Mouse (Mus musculus): ENCODE measurements at regions not wholly inside any gene's neighbourhood (a gene's known extent, or its start where the extent isn't known, plus 50 kb on each side); places are given as distances from the start of the nearest gene placed in this dataset.
"Not testable (repeated sequence)": the region's sequence is repeated elsewhere in the genome, so short reads cannot be mapped to it uniquely, and the experiment has no call there.

GRCm38 (mm10) chr14:110934816-110935215 is 179.9 kb upstream of the Slitrk6 start:
- Histone ChIP-seq H3K9me3 (ENCODE audit: control insufficient read depth, low read length) (no peaks in the 10 kb centered on the region), H3K9ac (ENCODE audit: low read depth, low read length) (no peak overlapping the region), H3K27ac (ENCODE audit: low read depth, low read length) (no peak overlapping the region), H3K4me3 (ENCODE audit: low read depth, low read length) (no peak overlapping the region), H3K4me1 (replicated peaks; ENCODE audit: control insufficient read depth, insufficient read depth, low read length) (no peaks in the 10 kb centered on the region), H3K36me3 (ENCODE audit: control insufficient read depth, insufficient read depth, low read length) (no peaks in the 10 kb centered on the region), H3K4me2 (replicated peaks; ENCODE audit: low read depth, low read length) (no peak overlapping the region), H3K27me3 (ENCODE audit: control insufficient read depth, insufficient read depth, low read length) (no peaks in the 10 kb centered on the region)
- 89% methylated on average over 3 of the region's 3 CpGs for WGBS
- DNase-seq (ENCODE audit: low spot score) (no peak), ATAC-seq (ENCODE audit: low FRiP score) (no peak)

GRCm38 (mm10) chr14:110921989-110922388 is 167.0 kb upstream of the Slitrk6 start:
- Histone ChIP-seq H3K4me3 (ENCODE audit: low read depth, low read length) (no peak overlapping the region), H3K9me3 (ENCODE audit: control insufficient read depth, low read length) (no peaks in the 10 kb centered on the region), H3K27me3 (ENCODE audit: control insufficient read depth, insufficient read depth, low read length) (no peaks in the 10 kb centered on the region), H3K4me2 (replicated peaks; ENCODE audit: low read depth, low read length) (no peak overlapping the region), H3K9ac (ENCODE audit: low read depth, low read length) (no peak overlapping the region), H3K27ac (ENCODE audit: low read depth, low read length) (no peak overlapping the region), H3K4me1 (replicated peaks; ENCODE audit: control insufficient read depth, insufficient read depth, low read length) (no peaks in the 10 kb centered on the region), H3K36me3 (ENCODE audit: control insufficient read depth, insufficient read depth, low read length) (no peaks in the 10 kb centered on the region)
- ATAC-seq (ENCODE audit: low FRiP score) (no peak), DNase-seq (ENCODE audit: low spot score) (no peak)

GRCm38 (mm10) chr14:110913341-110913740 is 158.4 kb upstream of the Slitrk6 start:
- Histone ChIP-seq H3K27me3 (ENCODE audit: control insufficient read depth, insufficient read depth, low read length) (no peaks in the 10 kb centered on the region), H3K4me2 (replicated peaks; ENCODE audit: low read depth, low read length) (no peak overlapping the region), H3K9me3 (ENCODE audit: control insufficient read depth, low read length) (no peaks in the 10 kb centered on the region), H3K9ac (ENCODE audit: low read depth, low read length) (no peak overlapping the region), H3K4me3 (ENCODE audit: low read depth, low read length) (no peak overlapping the region), H3K4me1 (replicated peaks; ENCODE audit: control insufficient read depth, insufficient read depth, low read length) (no peaks in the 10 kb centered on the region), H3K27ac (ENCODE audit: low read depth, low read length) (no peak overlapping the region), H3K36me3 (ENCODE audit: control insufficient read depth, insufficient read depth, low read length) (no peaks in the 10 kb centered on the region)
- ATAC-seq (ENCODE audit: low FRiP score) (peak; percentile 58), DNase-seq (ENCODE audit: low spot score) (peak; percentile 3)
- WGBS: 63% methylated on average over 2 of the region's 2 CpGs

- Histone ChIP-seq H3K36me3 (ENCODE audit: control insufficient read depth, insufficient read depth, low read length) (no peaks in the 10 kb centered on the region), H3K9ac (ENCODE audit: low read depth, low read length) (no peak overlapping the region), H3K4me2 (replicated peaks; ENCODE audit: low read depth, low read length) (no peak overlapping the region), H3K9me3 (ENCODE audit: control insufficient read depth, low read length) (no peaks in the 10 kb centered on the region), H3K27me3 (ENCODE audit: control insufficient read depth, insufficient read depth, low read length) (no peaks in the 10 kb centered on the region), H3K4me3 (ENCODE audit: low read depth, low read length) (no peak overlapping the region), H3K27ac (ENCODE audit: low read depth, low read length) (no peak overlapping the region), H3K4me1 (replicated peaks; ENCODE audit: control insufficient read depth, insufficient read depth, low read length) (no peaks in the 10 kb centered on the region)
- WGBS: 98% methylated on average over 1 of the region's 1 CpGs
- DNase-seq (ENCODE audit: low spot score) (no peak), ATAC-seq (ENCODE audit: low FRiP score) (no peak)
Observed at GRCm38 (mm10) chr14:110892865-110893264, 137.9 kb upstream of the Slitrk6 start.

- Histone ChIP-seq H3K9ac (ENCODE audit: low read depth, low read length) (no peak overlapping the region), H3K4me2 (replicated peaks; ENCODE audit: low read depth, low read length) (no peak overlapping the region), H3K36me3 (ENCODE audit: control insufficient read depth, insufficient read depth, low read length) (no peaks in the 10 kb centered on the region), H3K4me3 (ENCODE audit: low read depth, low read length) (no peak overlapping the region), H3K27me3 (ENCODE audit: control insufficient read depth, insufficient read depth, low read length) (no peaks in the 10 kb centered on the region), H3K4me1 (replicated peaks; ENCODE audit: control insufficient read depth, insufficient read depth, low read length) (no peaks in the 10 kb centered on the region), H3K27ac (ENCODE audit: low read depth, low read length) (no peak overlapping the region), H3K9me3 (ENCODE audit: control insufficient read depth, low read length) (no peaks in the 10 kb centered on the region)
- DNase-seq (ENCODE audit: low spot score) (no peak), ATAC-seq (ENCODE audit: low FRiP score) (no peak)
Observed at GRCm38 (mm10) chr14:110871339-110871738, 116.4 kb upstream of the Slitrk6 start.

- DNase-seq (ENCODE audit: low spot score): no peak
Observed at GRCm38 (mm10) chr14:110824642-110825041, 69.7 kb upstream of the Slitrk6 start.

GRCm38 (mm10) chr14:110822174-110822573 is 67.2 kb upstream of the Slitrk6 start:
- H3K4me2 ChIP-seq (replicated peaks; ENCODE audit: low read depth, low read length); H3K36me3 ChIP-seq (ENCODE audit: control insufficient read depth, insufficient read depth, low read length); H3K27me3 ChIP-seq (ENCODE audit: control insufficient read depth, insufficient read depth, low read length); DNase-seq (ENCODE audit: low spot score); ATAC-seq (ENCODE audit: low FRiP score); H3K4me1 ChIP-seq (replicated peaks; ENCODE audit: control insufficient read depth, insufficient read depth, low read length); H3K9ac ChIP-seq (ENCODE audit: low read depth, low read length); H3K27ac ChIP-seq (ENCODE audit: low read depth, low read length); H3K9me3 ChIP-seq (ENCODE audit: control insufficient read depth, low read length); H3K4me3 ChIP-seq (ENCODE audit: low read depth, low read length): not testable (repeated sequence)
- 90% methylated on average over 3 of the region's 3 CpGs for WGBS

More at GRCm38 (mm10) chr14:110824642-110825041, 69.7 kb upstream of the Slitrk6 start:
- ATAC-seq (ENCODE audit: low FRiP score): peak; percentile 56; the same call in 1 of the 2 replicates
- no peaks in the 10 kb centered on the region for H3K27me3 ChIP-seq (ENCODE audit: control insufficient read depth, insufficient read depth, low read length)
- no peaks in the 10 kb centered on the region for H3K9me3 ChIP-seq (ENCODE audit: control insufficient read depth, low read length)
- H3K36me3 ChIP-seq (ENCODE audit: control insufficient read depth, insufficient read depth, low read length): no peaks in the 10 kb centered on the region
- no peak overlapping the region for H3K9ac ChIP-seq (ENCODE audit: low read depth, low read length)
- no peak overlapping the region for H3K4me3 ChIP-seq (ENCODE audit: low read depth, low read length)
- H3K27ac ChIP-seq (ENCODE audit: low read depth, low read length): no peak overlapping the region
- no peaks in the 10 kb centered on the region for H3K4me1 ChIP-seq (replicated peaks; ENCODE audit: control insufficient read depth, insufficient read depth, low read length)
- no peak overlapping the region for H3K4me2 ChIP-seq (replicated peaks; ENCODE audit: low read depth, low read length)

All from hindbrain, embryonic 11.5 days (tissue).